Mouse (Mus musculus) CH12F3 (cell line): ENCODE results near the gene Focad.

Experiments used
- in situ Hi-C: fragments of 300-500 bp; cut with MboI; formaldehyde crosslinking; loops from 2 replicates; pipeline ENCODE4 v1.14.3; 2020; ENCODE audit warnings: low sequenced_read_pairs

Focad gene

GRCm38 (mm10) chr4:88155490-88156160 lies 61.2 kb downstream of the Focad start:
- in situ Hi-C loops, result no loop called here

GRCm38 (mm10) chr4:88156961-88157360 lies 62.5 kb downstream of the Focad start:
- in situ Hi-C loops, result no loop called here

- in situ Hi-C loops, result no loop called here
Observed at GRCm38 (mm10) chr4:88157644-88158043, 63.2 kb downstream of the Focad start.

- in situ Hi-C loops, result no loop called here
Observed at GRCm38 (mm10) chr4:88159256-88159655, 64.8 kb downstream of the Focad start.

GRCm38 (mm10) chr4:88159700-88160099 lies 65.3 kb downstream of the Focad start:
- in situ Hi-C loops, result no loop called here

- in situ Hi-C loops, result no loop called here
Observed at GRCm38 (mm10) chr4:88163511-88164247, 69.2 kb downstream of the Focad start.

- in situ Hi-C loops, result no loop called here
Observed at GRCm38 (mm10) chr4:88167008-88167862, 72.8 kb downstream of the Focad start.

- in situ Hi-C loops, result no loop called here
Observed at GRCm38 (mm10) chr4:88175058-88175974, 80.9 kb downstream of the Focad start.

- in situ Hi-C loops, result no loop called here
Observed at GRCm38 (mm10) chr4:88179296-88179695, 84.9 kb downstream of the Focad start.

GRCm38 (mm10) chr4:88184293-88184692 lies 89.9 kb downstream of the Focad start:
- in situ Hi-C loops, result no loop called here

- in situ Hi-C loops, result no loop called here
Observed at GRCm38 (mm10) chr4:88185872-88186426, 91.5 kb downstream of the Focad start.

- in situ Hi-C loops, result no loop called here
Observed at GRCm38 (mm10) chr4:88187649-88188048, 93.2 kb downstream of the Focad start.

- in situ Hi-C loops, result no loop called here
Observed at GRCm38 (mm10) chr4:88189495-88189894, 95.1 kb downstream of the Focad start.

- in situ Hi-C loops, result no loop called here
Observed at GRCm38 (mm10) chr4:88194256-88194655, 99.8 kb downstream of the Focad start.

- in situ Hi-C loops, result no loop called here
Observed at GRCm38 (mm10) chr4:88195898-88196495, 101.6 kb downstream of the Focad start.

GRCm38 (mm10) chr4:88196500-88196912 lies 102.1 kb downstream of the Focad start:
- in situ Hi-C loops, result no loop called here

- in situ Hi-C loops, result no loop called here
Observed at GRCm38 (mm10) chr4:88197244-88197643, 102.8 kb downstream of the Focad start.

GRCm38 (mm10) chr4:88199186-88199585 lies 104.8 kb downstream of the Focad start:
- in situ Hi-C loops, result no loop called here

- in situ Hi-C loops, result no loop called here
Observed at GRCm38 (mm10) chr4:88201047-88201446, 106.6 kb downstream of the Focad start.

- in situ Hi-C loops, result no loop called here
Observed at GRCm38 (mm10) chr4:88208676-88209075, 114.2 kb downstream of the Focad start.
